Mouse (Mus musculus) E14TG2a.4 (cell line): ENCODE measurements around the gene Tspan1.

ENCODE experiments used
- CTCF ChIP-seq: conservative IDR thresholded peaks from 2 replicates; pipeline ENCODE4 v1.5.1; 2014; ENCODE audit warnings: low read length
- NANOG ChIP-seq: IDR thresholded peaks from 2 replicates; pipeline ENCODE4 v1.6.1; 2014; ENCODE audit warnings: borderline replicate concordance, low read length, mixed read lengths
- POU5F1 ChIP-seq: IDR thresholded peaks from 2 replicates; pipeline ENCODE4 v1.6.1; 2014; ENCODE audit warnings: low read length, borderline replicate concordance

DNA sequence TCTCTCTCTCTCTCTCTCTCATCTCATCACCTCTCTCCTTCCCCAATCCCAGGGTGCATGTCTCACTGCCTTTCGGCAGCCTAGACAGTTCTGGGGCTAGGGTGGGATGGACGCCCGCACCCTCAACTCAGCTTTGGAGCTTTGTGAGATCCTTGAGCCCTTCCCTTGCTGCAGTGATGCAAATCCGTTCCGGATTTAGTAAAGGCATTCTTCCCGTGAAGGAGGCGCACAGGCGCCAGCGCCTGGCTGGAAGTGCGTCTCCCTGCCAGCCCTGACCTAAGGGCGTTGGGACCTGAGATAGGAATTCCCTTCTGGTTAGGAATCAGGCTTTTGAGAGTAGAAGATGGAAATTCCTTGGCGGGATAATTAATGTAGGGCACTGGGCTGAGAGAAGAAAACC lies 15.3 kb upstream of the Tspan1 start:
- TF ChIP-seq CTCF (no peak), NANOG (no peak), POU5F1 (no peak)
